Mouse (Mus musculus): ENCODE data around the gene Det1. TPM values are rescaled to one million over a fixed set of nuclear protein-coding genes. Genes with fewer than 3 reads are reported as not detected.
A peak's percentile ranks its signal among the peaks of the same experiment; 100 is the strongest.

Det1 gene
- polyA plus RNA-seq, 1 experiment from 2014 or later, result 14.0 TPM

DNA sequence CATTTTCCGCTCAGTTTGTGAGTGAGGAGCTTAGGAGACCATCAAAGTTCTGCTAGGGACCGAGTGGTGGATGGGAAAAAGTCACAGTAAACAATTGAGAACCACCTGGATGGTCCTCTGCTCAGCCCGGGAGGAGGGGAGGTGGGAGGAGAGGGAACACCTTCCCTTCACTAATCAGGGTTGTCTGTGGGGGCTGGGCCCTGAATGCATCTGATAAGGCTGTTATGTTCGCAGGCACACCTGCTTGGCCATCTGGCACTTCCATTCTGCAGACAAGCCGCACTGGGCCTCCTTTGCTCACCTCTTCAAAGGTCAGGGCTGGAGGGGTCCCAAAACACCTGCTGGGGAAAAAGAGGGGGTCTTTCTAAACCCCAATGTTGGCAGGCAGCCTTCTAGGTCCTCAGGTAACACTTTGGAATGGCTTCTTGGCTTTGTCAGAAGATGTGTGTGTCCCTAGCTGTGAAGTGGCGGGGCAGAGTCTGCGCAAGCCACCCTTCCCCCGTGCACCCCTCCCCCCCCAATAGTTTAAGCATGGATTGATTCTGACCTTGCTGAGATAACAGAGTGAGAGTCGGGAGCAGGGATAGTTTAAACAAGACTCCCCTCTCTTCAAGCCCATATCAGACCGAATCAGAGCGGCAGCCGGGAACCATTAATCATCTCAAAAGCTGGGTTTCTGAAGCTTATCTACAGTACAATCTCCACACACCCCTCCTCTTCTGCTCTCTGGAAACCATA lies 18.3 kb upstream of the Det1 start:
- Histone ChIP-seq H3K4me1 (ENCODE audit: control insufficient read depth, insufficient read depth, low read length) (no peaks in the 10 kb centered on the region), H3K9ac (ENCODE audit: low read depth, low read length) (no peak overlapping the region), H3K9me3 (replicated peaks; ENCODE audit: control insufficient read depth, low read length, poor library complexity, severe bottlenecking) (no peaks in the 10 kb centered on the region), H3K27me3 (ENCODE audit: control insufficient read depth, insufficient read depth, low read depth, low read length) (no peaks in the 10 kb centered on the region), H3K36me3 (ENCODE audit: control insufficient read depth, insufficient read depth, low read length) (no peaks in the 10 kb centered on the region), H3K4me2 (ENCODE audit: low read length) (no peak overlapping the region), H3K27ac (ENCODE audit: low read length) (no peak overlapping the region), H3K4me3 (ENCODE audit: low read depth, low read length) (no peak overlapping the region)
- WGBS, result 68% methylated on average over 12 of the region's 12 CpGs
- no peak for ATAC-seq

DNA sequence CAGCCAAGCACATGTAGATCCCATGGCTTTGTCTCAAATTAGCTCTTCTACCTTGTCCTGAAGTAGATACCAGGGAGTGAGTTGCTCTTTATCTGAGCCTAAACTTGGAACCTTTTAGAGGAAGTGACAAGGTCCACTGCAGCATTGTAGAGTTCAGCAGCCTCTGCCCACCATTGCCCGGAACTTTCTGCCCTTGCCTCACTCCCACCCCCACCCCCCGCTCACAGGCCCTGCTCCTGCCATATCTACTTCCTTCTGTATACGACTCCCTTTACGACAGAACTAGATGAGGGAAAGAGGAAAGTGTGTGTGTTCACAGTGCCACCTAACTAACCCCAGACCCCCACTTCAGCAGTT lies 17.4 kb upstream of the Det1 start:
- Histone ChIP-seq H3K4me3 (ENCODE audit: low read depth, low read length) (no peak overlapping the region), H3K27ac (ENCODE audit: low read length) (no peak overlapping the region), H3K27me3 (ENCODE audit: control insufficient read depth, insufficient read depth, low read depth, low read length) (no peaks in the 10 kb centered on the region), H3K4me2 (ENCODE audit: low read length) (no peak overlapping the region), H3K9me3 (replicated peaks; ENCODE audit: control insufficient read depth, low read length, poor library complexity, severe bottlenecking) (no peaks in the 10 kb centered on the region), H3K4me1 (ENCODE audit: control insufficient read depth, insufficient read depth, low read length) (no peaks in the 10 kb centered on the region), H3K36me3 (ENCODE audit: control insufficient read depth, insufficient read depth, low read length) (no peaks in the 10 kb centered on the region), H3K9ac (ENCODE audit: low read depth, low read length) (no peak overlapping the region)
- 87% methylated on average over 4 of the region's 4 CpGs for WGBS
- no peak for ATAC-seq

DNA sequence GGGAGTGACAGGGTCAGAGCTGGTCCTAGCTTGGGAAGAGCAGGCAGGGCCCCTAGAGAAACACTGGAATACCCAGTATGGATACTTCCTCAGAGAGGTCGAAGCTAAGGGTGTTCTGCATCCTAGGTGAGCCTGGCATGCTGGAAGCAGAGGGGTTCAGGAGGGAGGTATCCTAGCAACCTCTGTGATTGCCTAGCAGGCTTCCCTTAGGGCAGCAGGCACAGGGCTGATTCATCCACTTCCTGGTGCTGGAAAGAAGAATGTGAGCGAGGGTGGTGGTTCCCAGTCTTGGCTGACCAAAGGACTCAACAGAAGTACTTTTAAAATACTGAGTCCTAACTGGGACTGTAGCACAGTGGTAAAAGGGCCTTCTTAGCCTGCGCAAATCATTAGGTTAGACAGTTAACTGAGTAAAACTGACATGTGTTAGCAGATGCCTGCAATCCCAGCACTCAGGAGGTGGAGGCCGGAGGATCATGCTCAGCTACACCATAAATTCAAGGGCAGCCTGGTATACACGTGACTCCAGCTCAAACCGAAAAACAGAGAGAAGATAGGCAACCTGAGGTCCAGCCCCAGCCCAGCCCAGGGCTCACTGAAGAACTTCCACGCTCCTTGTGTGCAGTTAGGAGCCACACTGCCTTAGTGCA lies 16.9 kb upstream of the Det1 start:
- Histone ChIP-seq H3K4me2 (ENCODE audit: low read length) (no peak overlapping the region), H3K36me3 (ENCODE audit: control insufficient read depth, insufficient read depth, low read length) (no peaks in the 10 kb centered on the region), H3K9me3 (replicated peaks; ENCODE audit: control insufficient read depth, low read length, poor library complexity, severe bottlenecking) (no peaks in the 10 kb centered on the region), H3K27me3 (ENCODE audit: control insufficient read depth, insufficient read depth, low read depth, low read length) (no peaks in the 10 kb centered on the region), H3K4me1 (ENCODE audit: control insufficient read depth, insufficient read depth, low read length) (no peaks in the 10 kb centered on the region), H3K9ac (ENCODE audit: low read depth, low read length) (no peak overlapping the region), H3K4me3 (ENCODE audit: low read depth, low read length) (no peak overlapping the region), H3K27ac (ENCODE audit: low read length) (no peak overlapping the region)
- WGBS, result 75% methylated on average over 7 of the region's 7 CpGs
- no peak for ATAC-seq

DNA sequence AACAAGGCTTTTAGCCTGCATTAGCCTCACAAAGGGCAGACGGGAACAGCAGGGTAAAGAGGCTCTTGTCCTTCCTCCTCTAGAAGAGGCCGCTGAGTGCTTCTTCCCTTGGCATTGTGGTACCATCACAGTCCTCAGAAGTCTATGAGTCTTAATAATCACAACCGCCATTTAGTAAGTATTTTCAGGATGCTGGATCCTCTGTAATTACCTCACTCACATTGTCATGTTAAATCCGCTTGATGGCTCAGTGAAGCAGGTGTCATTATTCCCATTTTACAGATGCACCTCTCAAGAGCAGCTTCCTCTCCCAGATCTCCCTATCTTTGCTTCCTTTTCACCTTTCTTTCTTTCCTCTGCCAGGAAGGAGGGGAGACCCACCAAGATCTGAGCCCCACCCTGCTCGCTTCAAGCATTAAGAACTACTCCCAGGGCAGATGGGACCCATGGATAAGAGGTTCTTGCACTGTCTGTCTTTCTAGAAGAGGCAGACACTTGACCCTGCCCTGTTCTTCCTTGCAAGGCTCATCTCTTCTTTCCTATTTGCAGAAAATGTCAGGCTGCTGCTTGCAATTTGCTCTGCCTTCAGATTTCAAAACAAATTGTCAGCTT lies 8.1 kb upstream of the Det1 start:
- no peak for ATAC-seq
- no peaks in the 10 kb centered on the region for H3K36me3 ChIP-seq (ENCODE audit: control insufficient read depth, insufficient read depth, low read length)
- no peaks in the 10 kb centered on the region for H3K4me1 ChIP-seq (ENCODE audit: control insufficient read depth, insufficient read depth, low read length)
- no peak overlapping the region for H3K4me2 ChIP-seq (ENCODE audit: low read length)
- no peak overlapping the region for H3K9ac ChIP-seq (ENCODE audit: low read depth, low read length)
- no peak overlapping the region for H3K27ac ChIP-seq (ENCODE audit: low read length)
- no peak overlapping the region for H3K4me3 ChIP-seq (ENCODE audit: low read depth, low read length)
- 68% methylated on average over 5 of the region's 5 CpGs for WGBS
- H3K27me3 ChIP-seq (ENCODE audit: control insufficient read depth, insufficient read depth, low read depth, low read length), result no peaks in the 10 kb centered on the region
- H3K9me3 ChIP-seq (replicated peaks; ENCODE audit: control insufficient read depth, low read length, poor library complexity, severe bottlenecking), result no peaks in the 10 kb centered on the region

DNA sequence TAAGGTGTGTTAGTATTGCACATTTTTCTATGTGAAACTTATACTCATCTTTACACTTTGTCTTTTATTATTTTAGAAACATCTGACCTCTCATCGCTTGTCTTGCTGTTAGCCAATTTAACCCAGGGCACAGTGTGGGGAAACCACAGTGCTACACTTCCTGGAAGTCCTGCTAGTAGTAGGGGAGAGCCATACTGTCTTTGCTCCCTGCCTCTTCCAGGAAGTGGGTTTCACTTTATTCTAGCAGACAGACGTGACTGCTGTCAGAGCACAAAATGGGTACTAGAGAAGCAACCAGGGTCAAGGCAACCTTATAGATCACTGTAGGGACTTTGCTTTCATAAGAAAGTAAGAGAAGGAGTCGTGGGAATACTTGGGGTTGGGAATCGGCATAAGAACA lies 7.0 kb upstream of the Det1 start:
- WGBS, result 73% methylated on average over 4 of the region's 4 CpGs
- no peak for ATAC-seq

DNA sequence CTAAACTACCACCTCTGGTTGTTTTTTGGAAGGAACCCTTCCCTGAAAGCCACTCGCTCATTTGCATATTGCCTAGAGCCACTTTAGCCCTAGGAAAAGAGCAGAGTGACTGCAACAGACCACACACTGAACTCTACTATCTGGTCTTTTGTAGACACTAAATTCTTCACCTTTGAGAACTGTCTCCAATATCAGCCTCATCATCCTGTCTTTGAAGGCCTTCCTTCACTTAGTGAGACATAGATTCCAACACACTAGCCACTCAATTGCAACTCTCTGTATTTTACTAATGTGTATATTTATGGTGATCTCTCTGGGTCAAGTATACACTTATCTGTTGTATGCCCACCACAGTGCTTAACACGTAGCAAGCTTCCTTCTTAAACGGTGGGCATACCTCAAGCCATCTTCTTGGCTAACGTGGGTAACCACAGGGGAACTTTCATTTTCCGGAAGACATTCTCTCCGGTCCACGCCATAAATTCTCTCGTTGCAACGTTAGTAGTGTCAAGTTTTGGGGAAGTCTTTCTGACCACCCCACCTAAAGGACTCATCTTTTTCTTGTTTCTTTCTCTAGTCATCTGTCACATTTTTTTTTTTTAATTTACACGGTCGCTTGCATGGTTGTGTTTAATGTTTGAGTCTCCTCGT lies 872 bp downstream of the Det1 start:
- Histone ChIP-seq H3K4me2 (ENCODE audit: low read length) (peak overlapping the region; percentile 74), H3K9me3 (replicated peaks; ENCODE audit: control insufficient read depth, low read length, poor library complexity, severe bottlenecking) (no peaks in the 10 kb centered on the region), H3K9ac (ENCODE audit: low read depth, low read length) (peak overlapping the region; percentile 95), H3K4me1 (ENCODE audit: control insufficient read depth, insufficient read depth, low read length) (peaks cover 12% of the 10 kb centered on the region), H3K36me3 (ENCODE audit: control insufficient read depth, insufficient read depth, low read length) (peaks cover 10% of the 10 kb centered on the region), H3K4me3 (ENCODE audit: low read depth, low read length) (peak overlapping the region; percentile 86), H3K27me3 (ENCODE audit: control insufficient read depth, insufficient read depth, low read depth, low read length) (no peaks in the 10 kb centered on the region), H3K27ac (ENCODE audit: low read length) (peak overlapping the region; percentile 88)
- ATAC-seq, result no peak
- WGBS, result 37% methylated on average over 12 of the region's 12 CpGs

More for the DNA sequence above, 7.0 kb upstream of the Det1 start:
- Histone ChIP-seq H3K9me3 (replicated peaks; ENCODE audit: control insufficient read depth, low read length, poor library complexity, severe bottlenecking) (no peaks in the 10 kb centered on the region), H3K4me2 (ENCODE audit: low read length) (no peak overlapping the region), H3K9ac (ENCODE audit: low read depth, low read length) (no peak overlapping the region), H3K4me3 (ENCODE audit: low read depth, low read length) (no peak overlapping the region), H3K36me3 (ENCODE audit: control insufficient read depth, insufficient read depth, low read length) (no peaks in the 10 kb centered on the region), H3K4me1 (ENCODE audit: control insufficient read depth, insufficient read depth, low read length) (no peaks in the 10 kb centered on the region), H3K27me3 (ENCODE audit: control insufficient read depth, insufficient read depth, low read depth, low read length) (no peaks in the 10 kb centered on the region), H3K27ac (ENCODE audit: low read length) (no peak overlapping the region)

DNA sequence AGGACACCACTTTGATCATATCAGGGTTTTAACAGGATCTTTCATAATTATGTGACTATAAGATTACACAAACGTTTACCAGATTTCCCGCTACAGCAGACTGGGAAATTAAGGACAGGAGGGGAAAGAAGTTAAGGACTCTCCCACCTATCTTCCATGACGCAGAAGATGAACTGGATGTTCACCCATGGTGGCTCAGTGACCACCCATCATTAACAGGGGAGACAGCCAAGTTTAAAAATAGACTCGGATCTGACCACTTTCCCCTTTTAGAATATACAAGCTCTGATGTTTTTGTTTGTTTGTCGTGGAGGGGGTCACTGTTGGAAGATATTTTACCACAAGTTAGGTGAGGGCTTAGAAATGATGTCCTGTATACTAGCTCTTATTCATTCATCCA lies 5.5 kb downstream of the Det1 start:
- no peak overlapping the region for H3K9ac ChIP-seq (ENCODE audit: low read depth, low read length)
- H3K4me1 ChIP-seq (ENCODE audit: control insufficient read depth, insufficient read depth, low read length), result peaks cover 12% of the 10 kb centered on the region
- H3K27ac ChIP-seq (ENCODE audit: low read length), result no peak overlapping the region
- no peaks in the 10 kb centered on the region for H3K9me3 ChIP-seq (replicated peaks; ENCODE audit: control insufficient read depth, low read length, poor library complexity, severe bottlenecking)
- H3K4me2 ChIP-seq (ENCODE audit: low read length), result no peak overlapping the region
- no peaks in the 10 kb centered on the region for H3K27me3 ChIP-seq (ENCODE audit: control insufficient read depth, insufficient read depth, low read depth, low read length)
- WGBS, result 92% methylated on average over 5 of the region's 5 CpGs
- peaks cover 13% of the 10 kb centered on the region for H3K36me3 ChIP-seq (ENCODE audit: control insufficient read depth, insufficient read depth, low read length)
- H3K4me3 ChIP-seq (ENCODE audit: low read depth, low read length), result no peak overlapping the region
- no peak for ATAC-seq

DNA sequence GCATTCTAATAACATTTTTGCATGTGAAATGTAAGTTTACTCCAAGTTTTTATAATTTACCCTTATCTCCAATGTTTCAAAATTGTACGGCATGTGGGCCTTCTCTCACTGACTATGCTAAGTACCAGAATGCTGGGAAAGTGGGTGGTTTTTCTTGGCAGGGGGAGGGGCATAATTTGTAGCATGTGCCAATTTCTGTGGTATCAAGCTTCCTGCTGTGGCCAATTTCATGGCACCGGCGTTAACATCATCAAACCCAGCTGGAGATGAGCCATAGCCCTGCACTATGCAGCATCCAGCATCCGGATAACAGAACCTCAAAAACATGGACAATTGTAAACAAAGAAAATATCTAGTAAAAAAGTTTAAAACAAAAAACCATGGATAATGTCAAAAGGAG lies 9.8 kb downstream of the Det1 start:
- Histone ChIP-seq H3K9me3 (replicated peaks; ENCODE audit: control insufficient read depth, low read length, poor library complexity, severe bottlenecking) (no peaks in the 10 kb centered on the region), H3K9ac (ENCODE audit: low read depth, low read length) (no peak overlapping the region), H3K4me1 (ENCODE audit: control insufficient read depth, insufficient read depth, low read length) (no peaks in the 10 kb centered on the region), H3K4me3 (ENCODE audit: low read depth, low read length) (no peak overlapping the region), H3K4me2 (ENCODE audit: low read length) (no peak overlapping the region), H3K27ac (ENCODE audit: low read length) (no peak overlapping the region), H3K36me3 (ENCODE audit: control insufficient read depth, insufficient read depth, low read length) (peaks cover 5% of the 10 kb centered on the region; the same call in 1 of the 2 replicates), H3K27me3 (ENCODE audit: control insufficient read depth, insufficient read depth, low read depth, low read length) (no peaks in the 10 kb centered on the region)
- WGBS, result 59% methylated on average over 4 of the region's 4 CpGs
- ATAC-seq, result no peak

DNA sequence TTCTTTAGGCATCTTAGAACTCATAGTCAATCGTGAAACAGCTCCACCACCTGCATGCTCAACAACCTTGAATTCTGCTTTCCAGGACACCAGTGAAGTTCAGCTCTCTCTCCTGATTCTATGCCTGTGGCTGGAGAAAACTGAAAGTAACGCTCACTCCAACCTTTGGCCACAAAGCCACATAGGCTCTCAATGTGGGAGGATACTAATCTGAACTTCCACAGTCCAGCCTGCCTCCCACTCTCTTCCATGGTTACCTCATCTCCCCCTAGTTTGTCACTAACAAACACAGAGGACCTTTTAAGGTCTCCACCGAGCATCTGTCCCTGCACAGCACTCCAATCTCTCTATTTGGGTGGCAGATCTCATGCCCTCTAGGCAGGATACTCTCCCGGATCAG lies 11.4 kb downstream of the Det1 start:
- H3K4me1 ChIP-seq (ENCODE audit: control insufficient read depth, insufficient read depth, low read length), result no peaks in the 10 kb centered on the region
- H3K27me3 ChIP-seq (ENCODE audit: control insufficient read depth, insufficient read depth, low read depth, low read length), result no peaks in the 10 kb centered on the region
- H3K9me3 ChIP-seq (replicated peaks; ENCODE audit: control insufficient read depth, low read length, poor library complexity, severe bottlenecking), result no peaks in the 10 kb centered on the region
- H3K4me3 ChIP-seq (ENCODE audit: low read depth, low read length), result no peak overlapping the region
- H3K36me3 ChIP-seq (ENCODE audit: control insufficient read depth, insufficient read depth, low read length), result peaks cover 5% of the 10 kb centered on the region; the same call in 1 of the 2 replicates
- H3K9ac ChIP-seq (ENCODE audit: low read depth, low read length), result no peak overlapping the region
- no peak overlapping the region for H3K4me2 ChIP-seq (ENCODE audit: low read length)
- no peak overlapping the region for H3K27ac ChIP-seq (ENCODE audit: low read length)
- WGBS, result 95% methylated on average over 4 of the region's 4 CpGs
- ATAC-seq, result no peak

Data from midbrain, embryonic 16.5 days (tissue).